Mouse (Mus musculus): ENCODE data around the gene Mrps23.

- TF ChIP-seq GATA1 (IDR thresholded peaks at IDR 0.05; ENCODE audit: borderline replicate concordance, low read length), result no peak
- TF ChIP-seq FLI1 (IDR thresholded peaks at IDR 0.05; ENCODE audit: low read length), result no peak
Observed at GRCm38 (mm10) chr11:88168611-88169010, 35.6 kb upstream of the Mrps23 start.
